Mouse (Mus musculus): ENCODE results near the gene Thsd4.

DNA sequence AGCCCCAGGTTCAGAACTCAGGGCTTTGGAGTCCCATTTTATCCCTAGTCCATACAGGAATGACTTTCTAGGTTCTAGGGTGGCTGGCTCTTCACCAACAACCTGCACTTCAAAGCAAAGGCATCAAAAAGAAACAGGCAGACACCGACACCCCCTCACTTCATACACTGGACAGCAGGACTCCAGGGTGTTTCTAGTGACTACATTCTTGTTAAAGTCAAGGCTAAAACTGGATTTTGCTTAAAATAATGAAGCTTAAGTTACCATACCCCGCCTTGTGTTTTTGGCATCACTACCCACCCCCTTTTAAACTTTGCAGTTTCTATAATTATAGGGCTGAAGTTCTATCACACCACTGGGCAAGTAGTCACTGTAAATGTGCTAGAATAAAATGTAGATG lies 225.6 kb downstream of the Thsd4 start:
- TF ChIP-seq TCF3 (IDR thresholded peaks at IDR 0.05; ENCODE audit: insufficient read length, low read depth), result no peak
- no peak for TF ChIP-seq MYOG (IDR thresholded peaks at IDR 0.05; ENCODE audit: control insufficient read depth in 1 of 3, insufficient read depth in 1 of 3, insufficient read length in 2 of 3, low read depth in 2 of 3)
- TF ChIP-seq POLR2A (IDR thresholded peaks at IDR 0.05; ENCODE audit: insufficient read length, low read depth), result no peak
- no peak for TF ChIP-seq REST (IDR thresholded peaks at IDR 0.05; ENCODE audit: insufficient read depth, insufficient read length)
- TF ChIP-seq USF1 (IDR thresholded peaks at IDR 0.05; ENCODE audit: low read depth), result no peak

All from myocyte (in vitro differentiated cells).